Mouse (Mus musculus): ENCODE results near the gene Gm26897. TPM values are rescaled to one million over a fixed set of nuclear protein-coding genes. Genes with fewer than 3 reads are reported as not detected.

The Gm26897 gene
- polyA plus RNA-seq, 1 experiment from 2014 or later, result not detected

- 83% methylated on average over 10 of the region's 10 CpGs for WGBS
Observed at GRCm38 (mm10) chr5:111779776-111780485, 46.2 kb downstream of the Gm26897 start.

More at GRCm38 (mm10) chr5:111779776-111780485, 46.2 kb downstream of the Gm26897 start:
- Histone ChIP-seq H3K36me3 (replicated peaks) (no peaks in the 10 kb centered on the region), H3K4me1 (peaks cover 7% of the 10 kb centered on the region; the same call in 1 of the 2 replicates), H3K4me3 (no peak overlapping the region), H3K27ac (replicated peaks) (no peak overlapping the region), H3K9me3 (no peaks in the 10 kb centered on the region), H3K27me3 (replicated peaks; ENCODE audit: low read depth, poor library complexity, severe bottlenecking) (no peaks in the 10 kb centered on the region)
- DNase-seq (ENCODE audit: low spot score), result no peak

All from embryonic facial prominence, embryonic 10.5 days (tissue).